Mouse (Mus musculus): Measurements from ENCODE around the gene Oxnad1.
"Not testable (repeated sequence)": the region's sequence is repeated elsewhere in the genome, so short reads cannot be mapped to it uniquely, and the experiment has no call there.

The Oxnad1 gene

DNA sequence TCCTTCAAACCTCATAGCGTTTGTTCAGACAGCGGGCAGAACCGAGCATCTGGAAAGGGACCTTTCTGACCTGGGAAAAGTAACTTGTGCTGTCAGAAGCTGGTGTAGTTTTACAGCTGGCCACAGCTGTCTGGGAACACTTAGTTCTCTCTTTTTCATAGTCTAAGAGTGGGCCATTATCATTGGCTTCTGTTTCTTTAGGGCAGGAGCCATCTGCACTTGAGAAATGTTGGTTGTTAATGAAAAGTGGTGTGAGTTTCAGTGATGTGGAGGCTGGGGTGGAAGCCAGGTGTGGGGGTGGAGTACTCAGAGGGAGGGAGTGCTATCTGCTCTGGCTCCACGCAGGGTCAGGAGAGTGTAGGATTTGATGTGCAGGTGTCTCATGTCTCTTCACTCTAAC, 6.0 kb downstream of the Oxnad1 start:
- no peak for DNase-seq

GRCm38 (mm10) chr14:32091704-32092103, 6.5 kb downstream of the Oxnad1 start:
- DNase-seq: no peak

DNA sequence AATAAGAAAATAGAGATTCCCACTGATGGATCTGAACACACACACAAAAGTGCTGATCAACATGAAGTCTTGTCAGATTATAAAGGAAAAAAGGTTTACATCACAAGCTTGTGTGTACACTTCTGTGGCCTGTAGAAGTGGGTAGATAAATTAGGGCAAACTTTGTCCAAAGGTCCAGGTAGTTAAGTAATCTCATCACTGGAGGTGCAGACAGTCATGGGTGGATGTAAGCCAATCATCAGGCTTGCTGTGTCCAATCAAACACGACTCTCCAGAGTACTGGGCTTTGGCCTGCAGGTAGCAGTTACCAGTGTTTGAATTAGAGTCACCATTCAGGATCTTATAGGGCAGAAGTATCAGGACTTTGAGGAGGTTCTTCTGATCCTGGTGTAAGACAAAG, 7.8 kb downstream of the Oxnad1 start:
- DNase-seq: no peak

GRCm38 (mm10) chr14:32093500-32094117, 8.4 kb downstream of the Oxnad1 start:
- no peak for DNase-seq

DNA sequence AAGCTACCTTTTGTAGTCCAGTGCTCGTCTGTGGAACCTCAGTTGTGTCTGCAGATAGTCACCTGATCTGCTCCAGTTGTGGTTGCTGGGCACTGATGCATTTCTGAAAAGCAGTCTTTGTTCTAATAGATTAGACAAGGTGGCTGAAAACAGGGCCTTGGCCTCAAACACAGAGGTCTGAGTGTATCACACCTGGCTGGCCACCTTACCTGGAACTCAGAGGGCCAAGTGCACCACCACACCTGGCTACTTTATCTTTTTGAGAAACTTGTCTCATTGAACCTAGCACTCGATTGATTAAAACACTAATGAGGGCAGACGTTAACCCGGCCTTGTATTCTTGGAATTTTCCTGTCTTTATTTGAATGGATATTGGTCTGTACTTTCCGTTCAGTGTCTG, 10.5 kb downstream of the Oxnad1 start:
- no peak for DNase-seq

GRCm38 (mm10) chr14:32096740-32097139, 11.6 kb downstream of the Oxnad1 start:
- DNase-seq: no peak

DNA sequence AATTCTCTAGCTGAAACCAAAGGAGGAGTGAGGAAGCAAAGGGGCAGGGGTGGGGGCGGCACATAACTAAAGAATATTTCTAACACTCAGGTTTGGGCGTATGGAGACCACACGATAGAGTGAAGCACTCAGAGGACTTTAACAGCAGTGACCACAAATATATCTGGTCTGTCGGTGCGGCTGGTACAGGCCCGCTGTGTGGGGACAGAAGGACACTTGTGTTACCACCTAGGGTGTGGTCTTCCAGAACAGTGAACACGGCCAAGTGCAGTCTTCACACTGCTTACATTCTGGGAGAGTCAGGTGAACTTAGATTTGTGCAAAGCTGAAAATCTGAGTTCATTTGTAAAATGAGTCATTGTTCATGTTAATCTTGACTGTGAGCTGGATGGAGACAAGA, 12.5 kb downstream of the Oxnad1 start:
- DNase-seq: no peak

DNA sequence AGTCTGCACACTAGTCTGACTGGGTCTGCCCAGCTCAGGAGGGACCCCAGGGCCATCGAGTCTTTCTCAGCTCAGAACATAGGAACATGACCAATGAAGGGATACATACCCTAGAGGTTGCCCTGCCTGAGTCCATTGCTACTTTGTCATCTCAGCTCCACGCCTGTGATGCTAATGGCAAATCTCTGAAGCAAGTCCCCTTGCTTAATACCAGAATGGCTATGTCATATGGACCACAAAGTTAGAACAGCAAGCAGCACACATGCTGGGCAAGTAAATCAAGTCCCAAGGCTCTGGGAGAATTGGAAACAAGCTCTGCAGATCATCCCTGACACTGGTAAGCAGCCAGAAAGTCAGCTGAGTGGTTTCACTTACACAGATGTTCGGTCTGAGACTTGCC, 13.8 kb downstream of the Oxnad1 start:
- DNase-seq: no peak

DNA sequence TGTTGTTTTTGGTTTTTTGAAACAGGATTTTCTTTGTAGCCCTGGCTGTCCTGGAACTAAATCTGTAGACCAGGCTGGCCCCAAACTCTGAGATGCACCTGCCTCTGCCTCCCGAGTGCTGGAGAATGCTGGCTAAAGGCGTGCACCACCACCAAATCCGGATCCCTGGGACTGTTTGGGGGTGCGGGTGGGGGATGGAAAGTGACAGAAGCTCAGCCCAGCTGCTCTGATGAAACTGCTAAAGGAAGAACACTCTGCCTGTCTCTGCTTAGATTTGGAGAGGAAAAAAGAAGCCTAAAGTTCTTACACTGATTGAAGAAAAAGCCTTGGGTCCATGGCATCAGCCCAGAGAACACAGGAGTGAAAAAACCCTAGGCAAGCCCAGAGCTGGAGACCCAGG, 18.4 kb downstream of the Oxnad1 start:
- DNase-seq: no peak

GRCm38 (mm10) chr14:32105663-32106062, 20.5 kb downstream of the Oxnad1 start:
- peak in 1 of 2 experiments; percentile 56 for DNase-seq

DNA sequence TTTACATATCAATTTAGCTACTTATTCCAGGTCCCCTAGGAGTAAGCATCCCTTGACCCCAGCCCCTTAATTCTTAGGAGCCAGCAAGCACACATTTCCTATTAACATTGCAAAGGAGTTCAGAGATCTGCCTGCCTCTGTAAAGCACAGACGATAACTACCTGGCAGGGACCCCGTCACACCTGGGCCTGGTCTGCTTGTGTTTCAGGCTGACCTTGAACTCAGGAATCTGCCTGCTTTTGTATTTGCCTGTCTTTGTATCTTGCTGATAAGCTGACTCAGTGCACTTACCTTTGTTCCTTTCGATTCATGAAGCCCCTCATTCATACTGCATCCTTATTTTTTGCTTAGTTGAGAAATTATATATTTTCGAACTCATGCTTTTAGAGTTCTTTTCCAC, 21.7 kb downstream of the Oxnad1 start:
- peak in 1 of 2 experiments; percentile 11 for DNase-seq

DNA sequence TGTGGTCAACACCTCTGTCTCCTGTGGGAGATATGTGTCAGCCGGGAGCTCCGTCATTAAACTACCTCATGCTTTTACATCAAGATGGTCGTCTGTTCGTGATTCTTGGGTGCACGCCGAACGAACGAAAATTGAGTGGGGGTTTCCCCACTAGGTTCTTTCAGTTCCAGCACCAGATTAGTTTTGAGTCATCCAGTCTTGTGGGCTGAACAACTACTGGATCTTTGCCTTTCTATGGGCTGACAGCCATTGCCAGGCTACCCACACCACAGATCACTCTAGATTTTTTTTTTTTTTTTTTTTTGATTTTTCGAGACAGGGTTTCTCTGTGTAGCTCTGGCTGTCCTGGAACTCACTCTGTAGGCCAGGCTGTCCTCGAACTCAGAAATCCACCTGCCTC, 26.9 kb downstream of the Oxnad1 start:
- not testable (repeated sequence) for DNase-seq

- DNase-seq: peak in 1 of 2 experiments; percentile 33
These were observed 36.1 kb downstream of the Oxnad1 start for GRCm38 (mm10) chr14:32120940-32121919.

GRCm38 (mm10) chr14:32121920-32122315, 36.7 kb downstream of the Oxnad1 start:
- DNase-seq: peak; percentile 53 to 65

DNA sequence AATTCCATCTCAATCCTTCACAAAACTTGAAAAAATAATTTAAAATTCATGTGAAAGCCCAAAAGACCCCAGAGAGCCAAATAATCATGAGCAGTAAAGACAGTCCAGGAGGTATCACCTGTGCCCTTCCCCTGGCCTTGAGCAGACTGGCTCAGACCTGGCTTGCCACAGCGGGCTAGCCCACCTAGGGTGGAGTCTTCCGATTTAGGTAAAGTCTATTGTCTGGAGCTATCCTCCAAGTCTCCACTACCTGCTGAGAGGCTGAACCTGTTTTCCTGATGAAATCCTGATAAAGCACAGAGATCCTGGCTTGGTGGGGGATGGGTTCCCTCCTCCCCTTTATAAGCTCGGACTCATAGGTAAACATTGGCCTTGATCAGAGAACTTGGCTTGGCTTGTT, 39.1 kb downstream of the Oxnad1 start:
- DNase-seq: peak in 1 of 2 experiments; percentile 8

- DNase-seq: not testable (repeated sequence)
These were observed 40.1 kb downstream of the Oxnad1 start for GRCm38 (mm10) chr14:32125256-32125655.

DNA sequence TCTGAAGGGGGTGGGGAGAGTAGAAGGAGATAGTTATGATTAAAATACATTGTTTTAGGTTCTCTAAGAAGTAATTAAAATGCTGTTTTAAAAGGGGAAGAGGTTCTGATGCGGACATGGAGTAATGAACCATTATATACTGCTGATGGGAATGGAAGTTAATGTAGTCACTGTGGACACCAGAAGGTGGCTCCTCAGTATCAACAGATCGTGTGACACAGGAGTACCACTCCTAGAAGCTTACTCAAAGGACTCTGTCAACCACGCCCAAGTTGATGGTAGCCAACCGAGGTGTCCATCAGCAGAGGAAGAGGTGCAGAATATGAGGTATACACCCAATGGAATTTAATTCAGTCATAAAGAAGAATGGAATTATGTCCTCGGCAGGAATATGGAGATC, 43.2 kb downstream of the Oxnad1 start:
- DNase-seq: peak in 1 of 2 experiments; percentile 19

- no peak for DNase-seq
These were observed 46.7 kb downstream of the Oxnad1 start for GRCm38 (mm10) chr14:32131836-32132235.

- DNase-seq: no peak
These were observed 49.1 kb downstream of the Oxnad1 start for GRCm38 (mm10) chr14:32134293-32134692.

DNA sequence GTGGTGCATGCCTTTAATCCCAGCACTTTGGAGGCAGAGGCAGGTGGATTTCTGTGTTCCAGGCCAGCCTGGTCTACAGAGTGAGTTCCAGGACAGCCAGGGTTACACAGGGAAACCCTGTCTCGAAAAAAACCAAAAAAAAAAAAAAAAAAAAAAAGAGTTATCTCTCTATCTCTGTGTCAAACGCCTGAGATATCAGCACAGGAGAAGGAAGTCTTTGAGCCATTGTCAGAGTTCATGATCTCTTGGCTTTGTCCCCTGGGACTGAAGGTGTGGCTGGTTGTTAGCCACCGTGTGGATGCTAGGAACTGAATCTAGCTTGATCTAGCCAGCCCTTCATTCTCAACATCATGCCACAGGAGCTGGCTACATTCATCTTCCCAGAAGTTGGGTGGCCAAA, 51.3 kb downstream of the Oxnad1 start:
- not testable (repeated sequence) for DNase-seq

GRCm38 (mm10) chr14:32140359-32140965, 55.3 kb downstream of the Oxnad1 start:
- DNase-seq: no peak

- DNase-seq: no peak
These were observed 56.5 kb downstream of the Oxnad1 start, which contains the start of gene Msmb for GRCm38 (mm10) chr14:32141723-32142122. Gene Msmb (plus strand): TSS chr14:32142023.

GRCm38 (mm10) chr14:32144734-32145133, 59.6 kb downstream of the Oxnad1 start:
- no peak for DNase-seq
